Mouse (Mus musculus) A20 (cell line): ENCODE data around the gene Arsb.
"Not testable (repeated sequence)": the region's sequence is repeated elsewhere in the genome, so short reads cannot be mapped to it uniquely, and the experiment has no call there.

ENCODE experiments used
- DNase-seq: peaks from one replicate; pipeline ENCODE4 v3.0.0-alpha.2; 2011; ENCODE audit warnings: low read depth, low spot score

Gene Arsb

GRCm38 (mm10) chr13:93787647-93788046, 16.2 kb downstream of the Arsb start:
- no peak for DNase-seq

GRCm38 (mm10) chr13:93792945-93793642, 21.7 kb downstream of the Arsb start:
- no peak for DNase-seq

GRCm38 (mm10) chr13:93793643-93794182, 22.3 kb downstream of the Arsb start:
- no peak for DNase-seq

GRCm38 (mm10) chr13:93797011-93797600, 25.7 kb downstream of the Arsb start:
- DNase-seq = no peak

GRCm38 (mm10) chr13:93810311-93810710, 38.9 kb downstream of the Arsb start:
- DNase-seq = not testable (repeated sequence)

GRCm38 (mm10) chr13:93814081-93814480, 42.7 kb downstream of the Arsb start:
- no peak for DNase-seq

- DNase-seq = no peak
Observed at GRCm38 (mm10) chr13:93814676-93815075, 43.2 kb downstream of the Arsb start.

DNA sequence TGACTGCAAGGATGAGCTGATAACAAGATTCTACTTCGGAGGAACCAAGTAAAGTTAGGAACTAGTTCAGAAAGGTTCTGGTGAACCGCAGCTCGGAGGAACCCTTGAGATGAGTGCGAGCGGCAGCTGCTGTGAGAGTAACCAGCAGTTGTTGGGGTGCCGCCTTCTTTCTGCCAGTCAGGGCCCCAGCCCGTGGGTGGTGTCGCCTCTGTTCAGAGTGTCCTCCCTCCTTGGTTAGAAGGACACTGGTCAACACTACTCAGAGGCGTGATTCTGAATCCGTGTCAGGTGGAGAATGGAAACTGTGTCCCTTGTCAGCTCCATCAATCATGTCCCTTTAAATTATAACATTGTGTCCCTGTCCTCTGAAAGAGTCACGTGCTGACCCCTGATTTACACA, 43.7 kb downstream of the Arsb start:
- DNase-seq = no peak

DNA sequence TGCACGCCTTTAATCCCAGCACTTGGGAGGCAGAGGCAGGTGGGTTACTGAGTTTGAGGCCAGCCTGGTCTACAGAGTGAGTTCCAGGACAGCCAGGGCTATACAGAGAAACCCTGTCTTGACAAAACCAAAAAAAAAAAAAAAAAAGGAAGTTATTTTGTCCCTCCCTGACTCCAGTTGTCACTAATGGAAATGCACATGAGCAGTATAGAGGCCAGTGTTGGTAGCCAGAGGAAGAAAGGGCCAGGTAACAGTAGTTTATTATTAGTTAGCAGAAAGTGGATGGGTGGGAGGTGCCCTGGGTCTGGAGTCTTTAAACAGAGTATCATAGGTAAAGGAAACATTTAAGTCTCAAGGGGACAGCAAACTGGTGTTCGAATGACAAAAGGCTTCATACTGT, 44.7 kb downstream of the Arsb start:
- DNase-seq = no peak

DNA sequence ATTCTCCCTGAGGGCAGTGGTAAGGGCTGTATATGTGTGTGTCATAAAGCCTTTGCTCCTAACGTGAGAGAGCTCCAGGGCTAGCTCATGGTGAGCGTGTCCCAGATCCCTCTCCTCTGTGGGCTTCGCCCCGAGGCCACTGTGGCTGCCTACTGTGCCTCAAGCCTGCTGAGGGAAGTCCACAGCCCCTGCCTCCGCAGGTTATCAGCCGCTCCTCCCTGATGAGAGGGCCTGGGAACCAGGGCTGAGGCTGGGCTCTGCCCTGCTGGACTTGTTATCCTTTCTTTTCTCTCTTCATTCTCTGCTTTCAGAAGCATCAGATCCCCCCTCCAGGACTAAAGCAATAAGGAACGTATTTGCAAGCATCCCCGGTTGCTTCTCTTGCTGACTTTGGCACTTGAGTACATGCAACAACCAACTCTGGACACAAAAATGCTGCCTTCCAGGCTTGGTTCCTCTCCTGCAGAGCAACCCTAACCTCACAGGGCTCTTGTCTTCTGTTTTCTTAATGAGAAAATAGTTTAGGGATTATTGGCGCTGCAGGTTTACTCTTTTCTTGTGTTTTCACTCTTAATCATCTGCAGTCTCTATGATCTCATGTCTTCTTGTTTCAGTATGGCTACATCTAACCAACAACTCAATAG, 45.4 kb downstream of the Arsb start:
- no peak for DNase-seq

DNA sequence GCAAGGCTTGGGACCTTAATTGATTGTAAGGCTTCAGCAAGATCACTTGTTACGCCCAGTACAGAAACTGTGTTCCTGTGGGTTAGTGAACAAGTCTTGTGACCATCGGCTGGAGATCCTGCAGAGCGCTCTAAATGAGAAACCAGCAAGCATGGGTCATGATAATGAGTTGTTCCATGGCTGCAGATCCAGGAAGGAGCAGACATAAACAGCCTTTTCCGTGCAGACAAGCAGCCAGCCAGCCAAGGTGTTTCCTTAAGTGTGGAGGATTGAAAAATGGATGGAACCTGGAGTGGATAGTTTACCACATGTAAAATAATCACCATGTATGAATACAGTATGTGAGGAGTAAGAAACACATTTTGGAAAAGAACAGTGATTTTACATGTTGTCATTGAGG, 48.7 kb downstream of the Arsb start:
- DNase-seq = no peak

- no peak for DNase-seq
Observed at GRCm38 (mm10) chr13:93822001-93822400, 50.6 kb downstream of the Arsb start.

- no peak for DNase-seq
Observed at GRCm38 (mm10) chr13:93825792-93826558, 54.5 kb downstream of the Arsb start.

DNA sequence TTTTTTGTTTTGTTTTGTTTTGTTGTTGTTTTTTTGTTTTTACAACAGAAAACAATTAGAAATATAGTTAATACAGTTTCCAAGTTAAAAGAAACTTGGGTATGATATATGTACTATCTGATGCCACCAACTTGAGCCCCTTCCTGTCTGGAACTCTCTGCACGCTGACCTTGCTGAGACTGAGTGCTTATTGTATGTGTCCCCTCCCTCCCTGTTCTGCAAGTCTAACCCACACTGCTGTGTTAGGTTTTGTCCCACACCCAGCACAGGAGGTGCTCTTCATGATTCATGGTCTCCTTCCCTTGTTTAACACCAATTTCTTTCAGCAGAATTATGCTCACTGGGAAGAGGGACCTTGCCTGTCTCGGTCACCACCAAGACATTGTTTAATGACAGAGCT, 56.3 kb downstream of the Arsb start:
- no peak for DNase-seq

GRCm38 (mm10) chr13:93829565-93830293, 58.3 kb downstream of the Arsb start:
- no peak for DNase-seq

GRCm38 (mm10) chr13:93830294-93830645, 58.8 kb downstream of the Arsb start:
- DNase-seq = no peak

- no peak for DNase-seq
Observed at GRCm38 (mm10) chr13:93837481-93838225, 66.2 kb downstream of the Arsb start.

- DNase-seq = no peak
Observed at GRCm38 (mm10) chr13:93838431-93839136, 67.2 kb downstream of the Arsb start.

DNA sequence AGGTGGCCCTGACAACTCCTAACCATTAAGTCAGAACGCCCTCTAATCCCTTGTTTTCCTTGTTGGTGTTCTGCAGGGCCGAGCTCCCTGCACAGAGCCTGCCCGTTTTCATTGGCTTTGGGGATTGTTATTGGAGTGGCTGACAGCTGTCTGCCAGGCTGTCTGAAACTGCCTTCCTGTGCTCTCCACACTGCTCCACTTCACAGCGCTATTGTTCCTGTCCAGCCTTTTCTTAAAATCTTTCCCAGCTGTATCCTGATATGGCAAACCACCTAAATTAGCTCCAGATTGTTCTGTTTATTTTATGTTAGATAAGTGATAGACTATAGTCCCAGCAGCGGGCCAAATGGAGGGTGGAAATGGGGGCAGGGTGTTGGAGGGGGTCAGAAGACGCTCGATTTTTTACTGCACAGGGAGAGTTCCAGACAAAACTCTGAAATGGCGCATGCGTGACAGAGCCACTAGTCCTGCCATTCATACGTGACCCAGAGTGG, 67.8 kb downstream of the Arsb start:
- no peak for DNase-seq

DNA sequence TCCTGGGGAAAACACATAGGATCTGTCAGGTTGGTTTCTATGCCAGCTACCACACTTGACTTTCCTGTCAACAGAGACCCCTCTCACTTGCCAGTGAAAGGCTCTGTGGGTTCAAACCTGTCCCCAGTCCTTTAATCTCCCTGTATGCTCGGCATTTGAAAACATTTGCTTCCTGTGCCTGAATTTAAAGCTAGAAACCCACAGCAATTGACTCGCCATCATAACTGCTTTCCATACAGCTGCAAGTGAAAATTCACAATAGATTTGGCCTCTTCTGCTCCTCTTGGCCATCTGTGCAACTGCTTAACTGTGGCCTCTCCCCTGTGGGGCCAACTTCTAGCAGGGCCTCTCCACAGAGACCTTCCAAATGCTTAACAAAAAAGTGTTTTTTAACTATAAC, 68.3 kb downstream of the Arsb start:
- no peak for DNase-seq
